Mouse (Mus musculus) heart, embryonic 12.5 days (tissue): ENCODE measurements around the gene Dbi. TPM values are rescaled to one million over a fixed set of nuclear protein-coding genes. Genes with fewer than 3 reads are reported as not detected.

Experiments
- ATAC-seq: fragments of 200-750 bp; cut with Nextera tagmentation; 2 replicates; pipeline ENCODE4 v1.8.0; 2017; ENCODE audit warnings: moderate TSS enrichment, moderate library complexity; ENCODE audit not compliant: insufficient number of reproducible peaks, low FRiP score
- H3K27ac ChIP-seq: fragments of 300-500 bp; sonication (generic); 2 replicates; pipeline ENCODE4 v1.5.1; 2016; ENCODE audit warnings: mild to moderate bottlenecking, moderate library complexity; ENCODE audit not compliant: poor library complexity, severe bottlenecking
- H3K27me3 ChIP-seq: fragments of 300-500 bp; sonication (generic); replicated peaks from 2 replicates; pipeline ENCODE4 v1.6.1; 2016; ENCODE audit warnings: mild to moderate bottlenecking, moderate library complexity
- H3K36me3 ChIP-seq: fragments of 300-500 bp; sonication (generic); 2 replicates; pipeline ENCODE4 v1.6.1; 2016; ENCODE audit warnings: mild to moderate bottlenecking, moderate library complexity
- H3K4me1 ChIP-seq: fragments of 300-500 bp; sonication (generic); replicated peaks from 2 replicates; pipeline ENCODE4 v1.6.1; 2016; ENCODE audit warnings: mild to moderate bottlenecking
- H3K4me2 ChIP-seq: fragments of 300-500 bp; sonication (generic); 2 replicates; pipeline ENCODE4 v1.6.1; 2016; ENCODE audit warnings: mild to moderate bottlenecking, moderate library complexity
- H3K4me3 ChIP-seq: fragments of 300-500 bp; sonication (generic); 2 replicates; pipeline ENCODE4 v1.5.1; 2016; ENCODE audit warnings: mild to moderate bottlenecking
- H3K9ac ChIP-seq: fragments of 300-500 bp; sonication (generic); 2 replicates; pipeline ENCODE4 v1.6.1; 2016; ENCODE audit warnings: mild to moderate bottlenecking, moderate library complexity
- H3K9me3 ChIP-seq: fragments of 300-500 bp; sonication (generic); replicated peaks from 2 replicates; pipeline ENCODE4 v1.6.1; 2016; ENCODE audit warnings: mild to moderate bottlenecking, moderate library complexity
- WGBS: fragments of 180-500 bp; shearing (Covaris S2); methylation state at CpG from one replicate; pipeline ENCODE4 v1.1.7; 2016; 5-methylcytosine and 5-hydroxymethylcytosine counted together
- polyA plus RNA-seq: library from polyadenylated mRNA; unstranded; fragments of >200 nt; fragmentation: Nextera tagmentation; extraction: Ambion mirVana; gene quantifications from 2 replicates; pipeline ENCODE4 v1.2.1, GENCODE M21; 2016

Dbi gene
- polyA plus RNA-seq, 1 experiment from 2014 or later, result 695 TPM

GRCm38 (mm10) chr1:120066625-120067024 lies 54.3 kb downstream of the Dbi start:
- no peak overlapping the region for H3K4me3 ChIP-seq
- H3K27ac ChIP-seq, result no peak overlapping the region
- no peaks in the 10 kb centered on the region for H3K27me3 ChIP-seq
- peaks cover 9% of the 10 kb centered on the region; the same call in 1 of the 2 replicates for H3K36me3 ChIP-seq
- 70% methylated on average over 3 of the region's 3 CpGs for WGBS
- ATAC-seq, result no peak
- H3K9me3 ChIP-seq, result no peaks in the 10 kb centered on the region
- peaks cover 4% of the 10 kb centered on the region; the same call in 1 of the 2 replicates for H3K4me1 ChIP-seq
- H3K4me2 ChIP-seq, result no peak overlapping the region
- H3K9ac ChIP-seq, result no peak overlapping the region

GRCm38 (mm10) chr1:120066159-120066558 lies 54.7 kb downstream of the Dbi start:
- 82% methylated on average over 8 of the region's 8 CpGs for WGBS
- peaks cover 9% of the 10 kb centered on the region; the same call in 1 of the 2 replicates for H3K36me3 ChIP-seq
- no peak overlapping the region for H3K4me2 ChIP-seq
- no peak overlapping the region for H3K9ac ChIP-seq
- peaks cover 4% of the 10 kb centered on the region; the same call in 1 of the 2 replicates for H3K4me1 ChIP-seq
- H3K4me3 ChIP-seq, result no peak overlapping the region
- H3K9me3 ChIP-seq, result no peaks in the 10 kb centered on the region
- no peak for ATAC-seq
- H3K27me3 ChIP-seq, result no peaks in the 10 kb centered on the region
- H3K27ac ChIP-seq, result no peak overlapping the region

GRCm38 (mm10) chr1:120064036-120064682 lies 56.7 kb downstream of the Dbi start:
- no peak overlapping the region for H3K4me2 ChIP-seq
- no peak overlapping the region for H3K27ac ChIP-seq
- H3K4me3 ChIP-seq, result no peak overlapping the region
- no peaks in the 10 kb centered on the region for H3K27me3 ChIP-seq
- 86% methylated on average over 11 of the region's 11 CpGs for WGBS
- no peaks in the 10 kb centered on the region for H3K9me3 ChIP-seq
- H3K36me3 ChIP-seq, result peaks cover 9% of the 10 kb centered on the region; the same call in 1 of the 2 replicates
- H3K9ac ChIP-seq, result no peak overlapping the region
- peaks cover 4% of the 10 kb centered on the region; the same call in 1 of the 2 replicates for H3K4me1 ChIP-seq
- ATAC-seq, result no peak

Other genes with a start within 250 kb of the Dbi start
- gene Tmem177, start 207.9 kb downstream of the Dbi start, polyA plus RNA-seq, result 6.1 and 6.4 TPM in 2 replicates
- gene Cfap221, start 123.8 kb downstream of the Dbi start, polyA plus RNA-seq, result not detected in 2 replicates
- gene Sctr, start 114.2 kb downstream of the Dbi start, polyA plus RNA-seq, result 0.09 and 0.17 TPM in 2 replicates
- gene Tmem37, start 47.0 kb downstream of the Dbi start, polyA plus RNA-seq, result 14.3 and 15.0 TPM in 2 replicates
- gene 3110009E18Rik, start 109 bp upstream of the Dbi start, polyA plus RNA-seq, result 11.8 and 14.1 TPM in 2 replicates
- 14.2 and 16.0 TPM in 2 replicates for gene Steap3, start 151.6 kb upstream of the Dbi start, polyA plus RNA-seq
- gene C1ql2, start 219.5 kb upstream of the Dbi start, polyA plus RNA-seq, result not detected in 2 replicates